Mouse (Mus musculus) retina, embryonic 14.5 days (tissue): ENCODE measurements around the gene Gm7970.
"Not testable (repeated sequence)": the region's sequence is repeated elsewhere in the genome, so short reads cannot be mapped to it uniquely, and the experiment has no call there.

Source experiments
- DNase-seq: peaks from one replicate; pipeline ENCODE4 v3.0.0-alpha.2; 2015; ENCODE audit warnings: low spot score

Gm7970 gene

GRCm38 (mm10) chr14:41555483-41555882 lies at the start of gene Gm7970:
Gene Gm7970 (minus strand): TSS chr14:41555583.
- DNase-seq: not testable (repeated sequence)

DNA sequence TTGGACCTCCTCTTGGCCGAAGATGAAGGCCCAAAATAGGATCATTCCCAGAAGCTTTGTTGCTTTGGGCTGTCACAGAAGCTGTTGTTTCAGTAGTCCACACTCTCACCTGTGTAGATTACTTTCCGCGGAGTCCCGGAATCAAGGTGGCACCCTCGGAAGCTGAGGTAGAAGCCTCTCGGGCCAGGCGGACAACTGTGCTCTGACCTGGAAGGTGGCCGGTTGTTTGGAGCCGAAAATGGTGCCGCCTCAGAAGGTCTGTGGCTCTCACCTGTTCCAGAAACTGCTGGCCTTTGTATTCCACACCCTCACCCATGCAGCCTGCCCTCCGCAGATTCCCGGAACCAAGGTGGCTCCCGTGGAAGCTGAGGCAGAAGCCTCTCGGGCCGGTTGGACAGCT lies 45.6 kb upstream of the Gm7970 start:
- DNase-seq: not testable (repeated sequence)

- DNase-seq: not testable (repeated sequence)
These were observed 31.0 kb upstream of the Gm7970 start for GRCm38 (mm10) chr14:41586346-41586745.

DNA sequence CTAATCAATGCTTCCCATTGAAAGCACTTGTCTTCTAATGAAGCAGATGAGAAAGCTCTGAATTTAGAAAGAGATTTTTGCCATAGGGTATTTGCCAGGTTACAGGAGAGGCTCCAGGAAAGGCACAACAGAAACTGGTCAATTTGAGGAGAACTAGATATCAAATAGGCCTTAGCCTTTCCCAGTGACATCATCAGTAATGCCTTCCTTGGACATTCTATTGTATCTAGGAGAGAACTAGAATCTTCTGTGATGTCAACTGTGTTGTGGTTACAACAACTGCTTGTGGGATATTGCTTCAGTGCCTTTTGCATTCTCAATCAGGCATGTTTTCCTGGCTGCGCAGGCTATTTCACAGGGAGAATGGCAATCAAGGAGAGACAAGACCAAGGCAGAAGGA lies 17.5 kb upstream of the Gm7970 start, which contains the start of gene 1700049E17Rik2:
TSS of gene 1700049E17Rik2 (plus strand) at position 301 of the 400 bp plus-strand sequence.
- DNase-seq: not testable (repeated sequence)

DNA sequence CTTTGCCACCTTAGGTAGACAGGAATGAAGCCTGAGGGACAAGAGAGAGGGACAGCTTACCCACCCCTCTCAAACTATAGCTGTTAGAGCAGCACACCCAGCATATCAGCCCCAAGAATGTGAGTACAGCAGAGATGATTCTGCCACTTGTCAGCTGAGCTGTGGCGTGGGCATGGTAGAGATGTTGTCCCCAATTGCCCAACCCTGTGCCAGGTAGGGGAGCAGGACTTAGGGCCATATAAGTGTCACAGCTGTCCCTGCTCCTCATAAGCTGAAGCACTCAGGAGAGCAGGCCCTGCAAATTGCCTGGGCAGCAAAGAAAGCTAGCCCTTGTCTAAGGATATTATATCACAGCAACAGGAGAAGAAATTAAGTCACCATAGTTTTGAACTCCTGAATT lies 30.7 kb downstream of the Gm7970 start:
- DNase-seq: not testable (repeated sequence)

DNA sequence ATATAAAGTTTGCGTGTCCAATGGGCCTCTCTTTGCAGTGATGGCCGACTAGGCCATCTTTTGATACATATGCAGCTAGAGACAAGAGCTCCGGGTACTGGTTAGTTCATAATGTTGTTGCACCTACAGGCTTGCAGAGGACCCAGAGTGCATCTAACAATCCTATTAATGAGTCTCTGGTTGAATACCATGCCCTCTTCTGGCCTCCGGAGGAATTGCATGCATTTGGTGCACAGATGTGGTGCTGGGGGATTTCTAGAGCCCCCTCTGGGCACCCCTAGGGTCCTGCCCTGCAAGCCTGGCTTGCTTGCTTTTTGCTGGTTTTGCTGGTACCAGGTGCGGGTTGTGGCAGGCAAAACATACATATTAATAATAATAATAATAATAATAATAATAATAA lies 34.7 kb downstream of the Gm7970 start:
- not testable (repeated sequence) for DNase-seq
